Mouse (Mus musculus): ENCODE results near the gene Pard3.

The Pard3 gene

DNA sequence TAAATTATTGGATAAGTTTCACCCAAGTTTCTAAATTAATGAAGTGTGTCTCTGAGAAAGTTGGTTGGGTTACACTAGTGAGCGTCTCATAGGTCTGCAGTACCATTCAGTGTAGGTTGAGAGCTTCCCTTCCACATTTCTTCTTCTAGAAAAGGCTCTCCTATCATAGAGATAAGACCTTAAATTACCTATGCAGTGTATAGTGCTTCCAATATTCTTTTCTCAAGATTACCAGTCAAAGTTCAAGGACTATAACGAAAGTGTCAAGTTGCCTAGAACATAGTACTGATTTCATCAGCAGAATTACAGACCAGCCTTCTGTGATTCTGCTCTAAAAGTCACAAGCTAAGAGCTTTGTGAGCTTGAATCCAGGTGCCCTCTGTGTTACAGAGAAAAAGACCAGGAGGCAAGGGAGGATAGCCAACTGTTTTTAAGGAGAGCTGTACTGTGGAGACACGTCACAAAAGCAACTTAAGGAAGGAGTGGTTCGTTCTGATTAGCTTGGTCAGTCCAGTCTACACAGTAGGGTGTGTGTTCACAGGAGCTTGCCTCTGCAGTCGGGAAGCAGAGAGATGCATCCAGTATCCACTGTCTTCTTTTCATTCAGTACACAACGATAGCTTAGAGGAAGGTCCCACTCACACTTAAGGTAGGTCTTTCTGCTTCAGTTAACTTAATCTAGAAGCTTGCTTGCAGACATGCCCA, 229.5 kb downstream of the Pard3 start:
- DNase-seq (ENCODE audit: low spot score) = no peak

DNA sequence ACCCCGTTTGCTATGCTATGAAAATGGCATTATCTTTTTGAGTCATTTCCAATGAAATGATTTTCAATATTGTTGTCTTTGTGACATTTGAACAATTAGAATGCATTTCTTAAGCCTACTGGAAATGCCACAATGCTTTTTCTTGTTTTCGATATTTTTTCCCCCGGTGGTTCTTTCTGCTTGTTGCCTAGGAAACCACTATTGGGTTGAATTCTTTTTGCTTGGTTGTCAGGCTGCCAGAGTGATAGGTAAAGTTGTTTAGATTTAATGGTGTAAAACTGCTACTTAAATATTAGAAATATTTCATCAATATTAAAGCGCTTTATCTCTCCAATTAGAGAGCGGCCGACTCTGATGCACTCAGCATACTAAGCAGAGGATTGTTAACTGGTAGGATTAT, 230.4 kb downstream of the Pard3 start:
- no peak for DNase-seq (ENCODE audit: low spot score)

DNA sequence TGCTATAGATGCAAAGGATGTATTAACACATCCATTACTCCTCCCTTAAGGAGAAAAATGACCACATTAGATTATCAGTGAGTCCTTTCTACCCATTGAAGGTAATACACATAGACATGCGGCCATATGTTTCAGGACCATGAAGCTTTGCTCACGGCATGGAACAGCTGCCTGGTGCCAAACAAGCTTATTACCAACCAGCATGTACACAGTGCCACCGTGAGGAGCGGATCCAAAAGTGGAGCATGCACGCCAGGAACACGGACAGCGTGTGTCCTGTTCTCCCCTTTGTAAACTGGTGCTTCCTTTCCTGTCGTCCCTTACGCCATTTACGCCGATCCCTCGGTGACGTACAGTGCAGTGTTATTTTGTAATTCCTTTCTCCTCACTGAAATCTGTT, 232.2 kb downstream of the Pard3 start:
- DNase-seq (ENCODE audit: low spot score) = no peak

DNA sequence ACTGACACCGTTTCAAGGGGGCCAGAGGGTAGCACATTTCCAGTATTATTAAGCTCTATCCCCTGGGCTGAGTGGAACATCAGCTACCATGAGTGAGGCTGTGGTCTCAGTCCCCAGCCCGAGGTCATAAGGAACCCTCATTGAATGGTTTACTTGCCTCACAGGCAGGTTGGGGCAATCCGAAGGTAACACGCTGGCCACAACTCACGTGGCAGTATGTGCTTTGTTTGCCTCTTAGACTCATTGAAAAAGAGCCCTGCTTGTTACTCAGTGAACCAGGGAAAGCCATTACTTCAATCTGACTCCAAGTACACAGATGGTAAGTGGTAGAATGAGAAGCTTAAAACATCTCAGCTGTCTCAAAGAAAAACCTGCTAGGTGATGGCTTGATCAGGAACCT, 236.8 kb downstream of the Pard3 start:
- no peak for DNase-seq (ENCODE audit: low spot score)

DNA sequence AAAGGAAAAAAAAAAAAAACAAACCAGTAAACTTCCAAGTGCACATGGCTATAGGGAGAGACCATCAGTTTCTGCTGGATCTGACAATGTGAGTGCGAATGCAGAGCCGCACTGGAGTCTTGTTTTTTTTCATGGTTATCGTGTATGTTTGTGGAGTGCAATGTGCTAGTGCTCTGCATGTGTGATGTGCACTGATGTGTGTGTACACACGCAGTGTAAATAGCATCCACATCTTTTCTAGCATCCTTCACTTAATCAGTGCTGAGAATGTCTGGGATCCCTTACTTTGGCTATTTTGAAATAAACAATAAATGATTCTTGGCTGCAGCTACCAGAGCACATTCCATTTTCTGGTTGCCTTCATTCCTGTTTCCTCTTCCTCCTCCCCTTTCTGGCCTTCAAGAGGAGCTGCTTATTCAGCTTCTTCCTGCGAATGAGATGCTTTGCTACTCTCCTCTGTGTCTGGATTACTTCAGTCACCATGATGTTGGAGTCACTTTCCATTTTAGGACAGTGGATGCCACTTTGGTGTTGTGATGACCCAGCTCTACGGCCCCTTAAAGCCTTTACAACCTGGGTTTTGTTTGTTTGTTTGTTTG, 239.3 kb downstream of the Pard3 start:
- no peak for DNase-seq (ENCODE audit: low spot score)

DNA sequence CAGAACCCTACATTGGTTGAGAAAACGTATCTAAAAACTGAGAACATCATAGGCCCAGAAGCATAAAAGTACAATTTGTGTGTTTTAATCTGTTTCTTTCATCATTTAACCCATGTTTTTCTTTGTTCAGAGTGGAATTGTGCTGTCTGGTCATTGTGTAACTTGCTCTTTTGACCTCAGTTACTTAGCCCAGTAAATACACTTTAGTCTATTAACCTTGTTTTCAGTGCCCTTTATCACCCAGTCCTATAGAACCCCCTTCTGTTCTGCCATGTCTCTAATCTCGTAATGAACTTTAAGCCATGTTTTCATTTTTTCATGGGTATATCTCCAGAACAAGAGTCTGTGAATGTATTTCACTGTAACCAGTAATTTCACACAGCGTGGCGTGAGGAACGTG, 243.3 kb downstream of the Pard3 start:
- no peak for DNase-seq (ENCODE audit: low spot score)

DNA sequence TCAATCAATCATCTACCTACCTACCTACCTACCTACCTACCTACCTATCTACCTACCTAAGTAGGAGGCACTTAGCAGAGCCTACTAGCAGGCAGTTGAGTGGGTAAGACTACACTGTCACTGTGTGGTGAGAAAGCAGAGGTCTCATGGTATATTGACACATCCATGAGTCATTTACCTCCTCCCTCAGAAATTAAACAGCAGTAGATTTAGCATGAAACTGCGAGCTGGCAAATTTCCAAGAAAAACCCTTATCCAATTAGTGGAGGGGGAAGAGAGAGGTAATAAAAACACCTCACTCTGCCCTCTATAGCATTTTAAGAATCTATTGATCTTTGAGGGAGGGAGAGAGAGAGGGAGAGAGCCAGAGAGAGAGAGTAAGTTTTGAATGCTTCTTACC, 245.7 kb downstream of the Pard3 start:
- DNase-seq (ENCODE audit: low spot score) = no peak

DNA sequence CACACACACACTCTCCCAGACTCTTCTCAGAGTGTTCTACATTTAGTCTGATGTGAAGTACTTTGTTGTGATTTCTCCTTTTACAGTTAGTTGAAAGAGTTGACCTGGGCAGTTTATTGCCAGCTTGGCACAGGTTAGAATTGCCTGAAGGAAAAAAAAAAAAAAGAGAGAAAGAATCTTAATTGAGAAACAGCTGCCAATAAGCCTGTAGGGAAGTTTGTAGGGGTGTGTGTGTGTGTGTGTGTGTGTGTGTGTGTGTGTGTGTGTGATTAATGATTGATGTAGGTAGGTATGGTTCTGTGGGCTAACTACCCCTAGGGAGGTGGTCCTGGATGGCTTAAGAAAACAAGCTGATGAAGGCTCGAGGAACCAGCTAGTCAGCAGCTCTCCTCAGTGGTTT, 252.1 kb downstream of the Pard3 start:
- DNase-seq (ENCODE audit: low spot score) = no peak

DNA sequence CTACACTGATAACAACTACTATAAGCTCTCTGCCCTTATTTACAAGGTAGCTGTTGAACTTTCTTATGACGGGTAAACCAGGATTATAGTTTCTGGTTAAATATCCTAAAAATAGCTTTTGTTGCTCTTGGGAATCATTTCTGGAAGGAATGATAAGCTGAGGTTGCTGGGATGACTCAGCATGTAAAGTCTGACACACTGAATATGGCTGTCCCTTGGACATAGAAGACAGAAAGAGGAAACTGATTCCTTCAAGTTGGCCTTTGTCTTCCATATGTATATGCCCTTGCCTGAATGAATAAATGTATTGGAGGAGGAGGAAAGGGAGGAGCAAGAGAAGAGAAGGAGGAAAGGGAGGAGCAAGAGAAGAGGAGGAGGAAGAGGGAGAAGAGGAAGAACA, 254.2 kb downstream of the Pard3 start:
- DNase-seq (ENCODE audit: low spot score) = no peak

DNA sequence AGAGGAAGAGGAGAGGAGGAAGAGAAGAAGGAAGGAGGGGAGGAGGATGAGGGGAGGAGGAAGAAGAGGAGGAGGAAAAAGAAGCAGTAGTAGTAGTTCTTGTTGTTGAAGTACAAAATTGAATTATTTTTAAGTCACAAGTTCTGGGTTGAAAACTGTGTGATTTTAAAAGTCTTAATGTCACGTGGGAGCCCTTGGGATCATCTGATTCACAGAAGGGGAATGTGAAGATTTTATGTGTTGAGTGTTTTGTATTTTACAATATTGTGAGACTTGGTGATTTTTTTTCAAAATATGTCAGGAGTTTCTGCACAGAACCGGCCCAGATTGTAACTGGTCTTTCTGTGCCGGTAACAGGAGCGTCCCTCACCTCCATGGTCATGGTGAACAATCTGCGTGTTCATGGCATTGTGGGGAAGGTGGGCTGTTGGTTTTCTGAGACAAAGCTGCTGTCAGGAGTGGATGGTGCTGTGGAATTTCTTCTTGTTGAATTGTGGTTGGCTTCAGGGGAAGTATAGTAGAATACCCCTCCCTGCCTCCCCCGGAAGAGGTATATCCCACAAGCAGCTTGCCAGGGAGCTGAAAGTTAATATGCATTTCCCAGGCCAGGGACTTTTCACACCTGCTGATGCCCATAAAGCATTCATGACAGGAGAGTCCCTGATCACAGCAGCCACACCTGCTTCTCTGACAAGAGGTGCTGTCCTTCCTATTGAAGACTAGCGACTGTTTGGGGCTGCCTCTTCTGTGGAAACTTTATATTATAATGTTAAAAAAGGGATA, 254.9 kb downstream of the Pard3 start:
- no peak for DNase-seq (ENCODE audit: low spot score)

DNA sequence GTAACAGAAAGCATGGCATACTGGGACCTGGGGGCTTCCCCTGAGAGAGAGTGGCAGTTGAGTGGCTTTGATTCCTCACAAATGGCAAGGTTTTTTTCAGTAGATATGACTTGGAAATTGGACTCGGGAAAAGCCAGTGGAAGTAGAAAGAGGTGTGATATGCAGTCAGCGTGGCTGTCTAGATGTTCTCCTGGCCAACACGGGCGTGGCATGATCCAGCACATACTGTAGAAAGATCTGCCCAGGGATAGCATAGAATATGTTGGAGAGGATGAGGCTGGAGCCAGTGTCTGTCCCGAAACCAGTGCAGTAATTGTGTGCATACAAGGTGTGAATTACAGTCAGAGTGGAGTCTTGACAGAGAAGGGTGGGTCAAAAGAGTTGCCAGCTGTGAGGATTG, 257.2 kb downstream of the Pard3 start:
- DNase-seq (ENCODE audit: low spot score) = no peak

DNA sequence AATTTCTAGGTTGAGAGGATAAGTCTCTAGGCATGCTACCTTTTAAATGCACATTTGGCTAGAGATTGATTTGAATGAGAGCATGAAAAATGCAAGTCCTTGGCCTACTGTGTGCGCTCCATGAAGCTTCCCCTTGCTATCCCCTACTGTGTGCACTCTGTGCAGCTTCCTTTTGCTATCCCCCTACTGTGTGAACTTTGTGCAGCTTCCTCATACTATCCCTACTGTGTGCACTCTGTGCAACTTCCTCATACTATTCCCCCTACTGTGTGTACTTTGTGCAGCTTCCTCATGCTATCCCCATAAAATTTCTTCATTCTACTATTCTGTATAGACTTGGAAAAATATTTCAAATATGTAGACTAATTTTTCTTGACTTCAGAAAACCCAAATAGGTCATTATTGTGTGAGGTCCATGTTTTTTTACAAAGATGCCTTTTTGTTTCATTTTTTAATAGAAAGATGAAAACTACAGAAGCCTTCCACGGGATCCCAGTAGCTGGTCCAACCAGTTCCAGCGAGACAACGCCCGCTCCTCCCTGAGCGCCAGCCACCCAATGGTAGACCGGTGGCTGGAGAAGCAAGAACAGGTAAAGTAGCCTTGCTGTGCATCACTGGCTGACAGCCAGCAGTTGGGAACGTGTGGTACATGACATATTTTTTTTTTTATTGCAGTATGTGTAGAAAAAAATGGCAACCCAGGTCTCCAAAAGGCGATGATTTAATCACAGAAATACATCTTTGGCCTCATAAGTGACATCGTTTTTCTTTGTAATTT, 260.1 kb downstream of the Pard3 start:
- DNase-seq (ENCODE audit: low spot score) = no peak

DNA sequence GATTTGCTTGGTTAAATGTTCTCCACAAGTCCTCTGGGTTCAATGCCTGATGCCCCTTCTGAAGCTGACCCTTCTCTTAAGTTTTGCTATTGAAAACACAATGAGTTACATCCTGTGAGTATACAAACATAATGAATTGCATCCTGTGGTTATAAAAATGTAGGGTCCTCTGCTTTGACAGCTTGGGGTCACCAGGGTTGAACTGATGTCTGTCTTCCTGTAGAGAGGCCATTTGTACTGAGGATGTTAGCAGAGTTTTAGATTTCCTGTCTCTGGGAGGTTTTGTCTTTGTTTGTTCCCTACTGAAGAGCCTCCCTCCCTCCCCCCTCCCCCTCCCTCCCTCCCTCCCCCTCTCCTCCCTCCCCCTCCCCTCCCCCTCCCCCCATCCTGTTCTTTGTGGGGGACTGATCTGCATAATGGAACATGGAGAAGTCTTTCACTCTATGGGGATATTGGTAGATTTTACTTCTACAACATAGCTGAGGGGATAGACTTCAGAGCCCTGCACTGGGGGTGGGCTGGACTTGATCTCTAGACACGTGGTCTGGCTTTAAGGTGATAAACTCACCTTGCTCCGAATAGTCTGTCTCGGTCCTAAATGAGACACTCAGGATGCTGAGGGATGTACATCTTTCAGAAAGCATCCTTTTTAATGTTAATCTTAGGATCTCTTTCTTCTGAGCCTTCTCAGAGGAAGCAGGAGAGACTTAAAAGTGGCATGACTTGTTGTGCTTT, 261.3 kb downstream of the Pard3 start:
- no peak for DNase-seq (ENCODE audit: low spot score)

DNA sequence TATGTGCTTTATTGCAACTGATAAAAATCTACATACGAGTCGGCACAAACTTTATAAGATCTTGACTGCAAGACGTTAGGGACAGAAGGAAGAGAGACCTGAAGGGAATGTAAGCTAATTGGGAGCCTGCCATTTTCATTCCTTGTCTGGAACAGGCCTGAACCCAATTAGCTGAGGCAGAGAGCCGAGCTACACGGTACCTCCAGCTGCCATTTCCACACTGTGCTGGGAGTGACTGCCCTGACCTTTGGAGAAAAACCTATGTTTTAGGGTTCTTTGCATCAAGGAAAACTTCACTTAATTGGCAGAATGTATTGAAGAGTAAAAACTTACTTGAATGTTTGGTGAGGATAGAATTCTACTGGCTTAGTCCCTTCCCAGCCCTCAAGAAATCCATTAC, 262.1 kb downstream of the Pard3 start:
- no peak for DNase-seq (ENCODE audit: low spot score)

DNA sequence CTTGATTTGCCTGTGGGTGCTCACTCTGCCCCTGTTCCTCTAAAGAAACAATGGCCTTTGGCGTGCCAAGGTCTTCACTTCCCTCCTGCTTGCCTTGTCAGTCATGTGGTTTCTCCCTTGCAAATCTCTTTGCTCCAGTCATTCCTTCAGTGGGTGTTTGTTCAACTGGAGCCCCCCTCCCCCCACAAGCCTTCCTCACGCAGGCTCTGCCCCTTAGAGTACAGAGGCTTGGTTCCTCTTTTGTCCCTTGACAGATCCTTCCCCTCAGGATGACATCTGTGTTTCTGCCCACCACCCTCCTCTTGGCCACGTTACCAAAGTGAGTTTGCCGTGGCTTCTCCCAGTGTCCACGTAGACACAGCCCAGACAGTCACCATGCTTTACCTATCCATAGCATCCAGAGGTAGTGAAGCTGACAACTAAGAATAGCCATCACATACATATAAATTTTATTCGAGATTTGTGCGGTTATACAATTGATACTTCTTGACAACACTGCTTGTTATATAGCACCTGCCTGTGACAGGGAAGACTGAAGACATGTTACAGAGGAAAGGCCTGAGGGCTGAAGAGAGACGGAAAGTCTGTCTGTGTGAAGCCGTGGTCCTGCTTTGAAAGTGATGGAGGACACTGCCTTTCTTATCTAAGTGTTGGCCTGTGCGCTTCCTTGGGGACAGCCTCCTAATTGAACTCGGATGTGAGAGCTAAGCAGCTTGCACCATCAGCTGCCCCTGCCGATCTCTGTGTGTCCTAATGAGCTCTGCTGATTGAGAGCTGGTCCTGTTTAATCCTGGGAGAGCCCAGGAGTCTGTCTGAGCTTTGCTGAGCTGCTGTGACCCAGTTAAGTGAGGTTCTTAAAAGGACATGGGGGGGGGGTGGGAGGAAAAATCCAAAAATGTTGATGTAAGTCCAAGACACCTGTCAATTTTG, 266.8 kb downstream of the Pard3 start:
- no peak for DNase-seq (ENCODE audit: low spot score)

DNA sequence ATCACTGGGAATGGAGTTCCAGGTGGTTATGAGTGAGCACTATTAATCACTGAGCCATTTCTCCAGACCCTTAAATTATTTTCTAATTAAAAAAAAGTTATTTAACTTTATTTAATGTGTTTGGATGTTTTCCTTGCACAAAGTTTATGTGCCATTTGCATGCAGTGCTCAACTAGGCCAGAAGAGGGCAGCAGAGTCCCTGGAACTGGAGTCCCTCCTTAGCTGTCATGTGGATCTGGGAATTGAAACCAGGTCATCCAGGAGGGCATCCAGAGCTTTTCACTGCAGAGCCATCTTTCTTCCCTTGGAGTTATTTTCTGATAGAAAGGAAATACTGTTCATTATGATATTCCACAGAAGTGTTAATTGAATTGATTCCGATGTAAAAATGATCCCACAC, 268.1 kb downstream of the Pard3 start:
- no peak for DNase-seq (ENCODE audit: low spot score)

DNA sequence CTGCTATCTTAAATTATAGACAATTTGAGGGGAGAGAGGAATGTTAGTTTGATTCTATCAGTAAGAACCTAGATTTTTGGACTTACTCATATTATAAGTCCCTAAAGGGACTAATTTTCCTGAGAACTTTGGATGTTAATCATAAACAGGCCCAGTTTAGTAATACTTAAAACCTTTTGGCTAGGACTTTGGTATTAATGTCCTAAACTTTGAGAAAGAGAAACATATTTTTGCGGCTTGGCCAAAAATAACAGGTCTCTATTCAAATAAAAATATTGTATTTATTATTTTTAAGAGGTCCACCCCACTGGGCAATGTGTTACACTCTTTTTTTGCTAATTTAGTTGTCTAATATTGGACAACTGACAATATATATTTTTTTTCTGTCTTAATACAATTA, 271.5 kb downstream of the Pard3 start:
- DNase-seq (ENCODE audit: low spot score) = no peak

DNA sequence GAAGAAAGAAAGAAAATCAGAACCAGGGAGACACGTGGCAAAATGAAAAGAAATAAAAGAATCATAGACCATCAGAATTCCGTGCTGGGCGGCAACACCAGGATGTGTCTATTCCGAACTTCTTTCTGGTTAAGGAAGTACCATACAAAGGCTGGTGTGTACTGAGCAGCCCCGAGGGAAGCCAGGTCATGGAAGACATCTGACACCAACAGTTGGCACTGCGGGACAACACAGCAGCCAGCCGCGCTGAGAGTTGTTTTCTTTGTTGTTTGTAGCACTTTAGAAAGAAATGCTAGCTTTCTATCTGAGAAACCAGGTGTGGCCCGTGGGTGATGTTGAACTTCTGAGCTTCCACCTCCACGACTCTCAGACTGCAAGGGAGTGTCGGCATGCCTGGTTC, 274.5 kb downstream of the Pard3 start:
- no peak for DNase-seq (ENCODE audit: low spot score)

DNA sequence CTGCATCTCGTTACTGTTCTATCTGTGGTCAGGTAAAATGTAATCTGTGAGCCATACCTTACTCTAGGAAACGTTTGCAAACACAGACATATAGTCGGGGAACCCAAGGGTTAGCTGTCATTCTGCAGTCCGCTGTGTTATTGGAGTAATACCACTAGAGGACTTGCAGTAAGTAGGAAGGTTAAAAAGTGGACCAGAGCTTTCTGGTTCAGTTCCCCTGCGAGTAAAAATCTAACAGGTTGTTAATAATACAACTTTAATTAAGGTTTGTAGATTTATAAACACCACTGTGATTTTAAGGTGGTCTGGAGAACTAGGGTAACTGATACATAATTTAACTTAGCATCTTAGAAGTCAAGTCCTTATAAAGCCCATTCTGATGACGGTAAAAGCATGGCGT, 277.4 kb downstream of the Pard3 start:
- no peak for DNase-seq (ENCODE audit: low spot score)

DNA sequence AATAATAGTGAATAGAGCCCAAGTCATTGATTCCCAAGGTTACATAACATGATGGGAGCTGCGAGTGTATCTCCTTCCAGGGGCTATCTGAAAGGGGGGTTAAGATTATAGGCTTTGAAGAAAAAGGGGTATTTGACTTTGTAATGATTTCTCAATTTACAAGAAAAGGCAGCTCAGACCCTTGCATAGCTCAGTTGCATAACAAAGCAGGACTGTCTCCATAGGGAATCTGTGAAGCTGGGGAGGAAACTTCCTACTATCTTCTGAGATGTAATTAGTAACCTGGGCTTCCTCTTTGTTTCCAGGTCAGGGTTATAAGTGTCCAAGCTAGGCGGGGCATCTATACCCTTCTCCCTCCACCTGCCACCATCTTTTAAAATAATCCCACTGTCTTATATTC, 279.4 kb downstream of the Pard3 start:
- peak; percentile 22 for DNase-seq (ENCODE audit: low spot score)

DNA sequence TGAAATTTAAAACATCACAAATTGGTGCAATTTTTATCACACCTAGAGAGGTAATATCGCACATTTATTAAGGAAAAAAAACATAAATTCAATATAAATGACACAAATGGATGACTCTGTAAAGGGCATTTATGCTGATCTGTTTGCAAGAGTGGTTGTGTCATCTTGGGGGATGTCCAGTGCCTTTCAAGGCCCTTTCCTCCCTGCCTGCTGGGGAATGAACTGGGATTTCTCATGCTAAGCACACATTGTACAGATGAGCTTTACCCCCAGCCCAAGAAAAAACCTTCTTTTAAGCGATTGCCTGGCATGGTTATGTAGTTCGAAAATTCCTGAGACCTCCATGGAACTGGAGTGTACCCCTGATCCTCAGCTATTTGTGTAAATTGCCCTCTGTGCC, 280.7 kb downstream of the Pard3 start:
- DNase-seq (ENCODE audit: low spot score) = peak; percentile 56
